Mouse (Mus musculus): ENCODE measurements around the gene Slc38a7.

GRCm38 (mm10) chr8:95830144-95830543, 23.2 kb downstream of the Slc38a7 start:
- TF ChIP-seq CTCF (IDR thresholded peaks at IDR 0.05; ENCODE audit: borderline replicate concordance, insufficient read depth, low read depth, low read length) (no peak), POLR2A (IDR thresholded peaks at IDR 0.05; ENCODE audit: borderline replicate concordance, insufficient read depth, low read length) (no peak)

Measured in cerebellum, adult 2 months (tissue).